Mouse (Mus musculus): ENCODE measurements around the gene Tsen2. TPM values are rescaled to one million over a fixed set of nuclear protein-coding genes. Genes with fewer than 3 reads are reported as not detected.

Gene Tsen2
- total RNA-seq, 2 experiments from 2014 or later = 5.8 to 8.2 TPM

GRCm38 (mm10) chr6:115519275-115519699 lies 25.2 kb upstream of the Tsen2 start:
- no peak for TF ChIP-seq CTCF (IDR thresholded peaks at IDR 0.05)
- DNase-seq = peak; percentile 67
- Histone ChIP-seq H3K27ac (no peak overlapping the region), H3K4me3 (no peak overlapping the region)
- intact Hi-C loops (cut with DNase I) = no loop called here

- no peak overlapping the region for H3K4me3 ChIP-seq
- intact Hi-C loops (cut with DNase I) = no loop called here
- no peak for TF ChIP-seq CTCF (IDR thresholded peaks at IDR 0.05)
- DNase-seq = no peak
- peak overlapping the region; percentile 64; the same call in 1 of the 2 replicates for H3K27ac ChIP-seq
Measured at GRCm38 (mm10) chr6:115521923-115522322, 22.5 kb upstream of the Tsen2 start.

- DNase-seq = no peak
- intact Hi-C loops (cut with DNase I) = no loop called here
- Histone ChIP-seq H3K27ac (peak overlapping the region; percentile 64), H3K4me3 (no peak overlapping the region)
- TF ChIP-seq CTCF (IDR thresholded peaks at IDR 0.05) = no peak
Measured at GRCm38 (mm10) chr6:115522691-115523146, 21.7 kb upstream of the Tsen2 start.

- Histone ChIP-seq H3K4me3 (peak overlapping the region; percentile 20), H3K27ac (peak overlapping the region; percentile 64)
- intact Hi-C loops (cut with DNase I) = no loop called here
- TF ChIP-seq CTCF (IDR thresholded peaks at IDR 0.05) = no peak
- peak; percentile 63 for DNase-seq
Measured at GRCm38 (mm10) chr6:115523201-115523600, 21.3 kb upstream of the Tsen2 start.

- no peak overlapping the region for H3K4me3 ChIP-seq
- TF ChIP-seq CTCF (IDR thresholded peaks at IDR 0.05) = no peak
- intact Hi-C loops (cut with DNase I) = no loop called here
- no peak overlapping the region for H3K27ac ChIP-seq
- DNase-seq = no peak
Measured at GRCm38 (mm10) chr6:115524449-115524990, 19.9 kb upstream of the Tsen2 start.

GRCm38 (mm10) chr6:115527418-115527817 lies 17.0 kb upstream of the Tsen2 start:
- no peak for TF ChIP-seq CTCF (IDR thresholded peaks at IDR 0.05)
- no peak overlapping the region for H3K27ac ChIP-seq
- intact Hi-C loops (cut with DNase I) = no loop called here
- DNase-seq = no peak
- H3K4me3 ChIP-seq = no peak overlapping the region

- DNase-seq = no peak
- Histone ChIP-seq H3K4me3 (no peak overlapping the region), H3K27ac (no peak overlapping the region)
- intact Hi-C loops (cut with DNase I) = no loop called here
- TF ChIP-seq CTCF (IDR thresholded peaks at IDR 0.05) = no peak
Measured at GRCm38 (mm10) chr6:115528372-115528771, 16.1 kb upstream of the Tsen2 start.

GRCm38 (mm10) chr6:115534617-115535016 lies 9.8 kb upstream of the Tsen2 start:
- peak; percentile 63 for DNase-seq
- H3K4me3 ChIP-seq = peak overlapping the region; percentile 34; the same call in 1 of the 2 replicates
- H3K27ac ChIP-seq = no peak overlapping the region
- TF ChIP-seq CTCF (IDR thresholded peaks at IDR 0.05) = no peak
- intact Hi-C loops (cut with DNase I) = loop anchor here (10.0 kb wide), 1 partner anchor 190 kb away; no protein-coding TSS in a partner anchor

- intact Hi-C loops (cut with DNase I) = loop anchor here (10.0 kb wide), 1 partner anchor 191 kb away; no protein-coding TSS in a partner anchor
- TF ChIP-seq CTCF (IDR thresholded peaks at IDR 0.05) = no peak
- DNase-seq = no peak
Measured at GRCm38 (mm10) chr6:115536169-115536568, 8.3 kb upstream of the Tsen2 start.

GRCm38 (mm10) chr6:115538645-115539429 lies 5.6 kb upstream of the Tsen2 start:
- intact Hi-C loops (cut with DNase I) = loop anchor here (1.0 to 10.0 kb wide), 4 partner anchors 194 to 364 kb away; partner anchors contain the start of gene Gm17482
- peak; percentile 91 for TF ChIP-seq CTCF (IDR thresholded peaks at IDR 0.05)
- Histone ChIP-seq H3K27ac (peak overlapping the region; percentile 67; the same call in 1 of the 2 replicates), H3K4me3 (peak overlapping the region; percentile 42)
- DNase-seq = peak; percentile 79

More at GRCm38 (mm10) chr6:115536169-115536568, 8.3 kb upstream of the Tsen2 start:
- Histone ChIP-seq H3K27ac (no peak overlapping the region), H3K4me3 (no peak overlapping the region)

GRCm38 (mm10) chr6:115541676-115542275 lies 2.7 kb upstream of the Tsen2 start:
- Histone ChIP-seq H3K27ac (no peak overlapping the region), H3K4me3 (no peak overlapping the region)
- DNase-seq = no peak
- no peak for TF ChIP-seq CTCF (IDR thresholded peaks at IDR 0.05)
- intact Hi-C loops (cut with DNase I) = loop anchor here (10.0 kb wide), 1 partner anchor 177 kb away; the partner anchor contains the start of gene Pparg

GRCm38 (mm10) chr6:115542341-115542740 lies 2.1 kb upstream of the Tsen2 start:
- DNase-seq = no peak

More at GRCm38 (mm10) chr6:115542341-115542740, 2.1 kb upstream of the Tsen2 start:
- TF ChIP-seq CTCF (IDR thresholded peaks at IDR 0.05) = no peak
- Histone ChIP-seq H3K4me3 (no peak overlapping the region), H3K27ac (no peak overlapping the region)
- intact Hi-C loops (cut with DNase I) = loop anchor here (10.0 kb wide), 1 partner anchor 178 kb away; the partner anchor contains the start of gene Pparg
